Mouse (Mus musculus): ENCODE results near the gene Myzap.

DNA sequence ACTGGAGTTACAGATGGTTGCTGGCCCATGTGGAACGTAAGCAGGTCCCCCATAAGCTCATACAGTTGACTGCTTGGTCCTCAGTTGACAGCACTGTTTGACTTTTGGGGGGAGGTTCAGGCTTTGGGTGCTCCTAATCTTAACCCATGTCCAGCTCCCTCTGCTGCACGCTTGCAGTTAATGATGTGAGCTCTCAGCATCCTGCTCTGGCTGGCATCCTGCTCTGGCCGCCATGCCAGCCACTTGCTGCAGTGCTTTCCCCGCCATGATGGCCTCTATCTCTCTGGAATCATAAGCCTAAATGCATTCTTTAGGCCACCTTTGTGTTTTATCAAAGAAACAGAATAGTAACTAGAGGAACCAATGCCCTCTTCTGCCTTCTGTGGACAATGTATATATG, 116.6 kb downstream of the Myzap start:
- TF ChIP-seq CTCF (IDR thresholded peaks at IDR 0.05; ENCODE audit: control insufficient read depth, insufficient read depth, low read length) = no peak
- TF ChIP-seq POLR2A (IDR thresholded peaks at IDR 0.05; ENCODE audit: borderline replicate concordance, control insufficient read depth, low read depth, low read length) = no peak

Measured in bone marrow, adult 2 months (tissue).